Mouse (Mus musculus) heart, postnatal 0 days (tissue): ENCODE results near the gene Trnau1ap. TPM values are rescaled to one million over a fixed set of nuclear protein-coding genes. Genes with fewer than 3 reads are reported as not detected.
A peak's percentile ranks its signal among the peaks of the same experiment; 100 is the strongest.

ENCODE experiments used
- ATAC-seq: fragments of 200-750 bp; cut with Nextera tagmentation; 2 replicates; pipeline ENCODE4 v1.8.0; 2017; ENCODE audit warnings: low read depth, moderate number of reproducible peaks, moderate library complexity; ENCODE audit not compliant: insufficient read depth
- DNase-seq: peaks from one replicate; pipeline ENCODE4 v3.0.0-alpha.2; 2016; ENCODE audit warnings: low spot score
- H3K27ac ChIP-seq: fragments of 300-500 bp; sonication (generic); 2 replicates; pipeline ENCODE4 v1.5.1; 2014; ENCODE audit warnings: low read depth, mild to moderate bottlenecking
- H3K27me3 ChIP-seq: fragments of 300-500 bp; sonication (generic); 2 replicates; pipeline ENCODE4 v1.6.1; 2014; ENCODE audit warnings: low read length, mixed read lengths; ENCODE audit not compliant: control insufficient read depth, insufficient read depth
- H3K36me3 ChIP-seq: fragments of 300-500 bp; sonication (generic); replicated peaks from 2 replicates; pipeline ENCODE4 v1.6.1; 2014; ENCODE audit warnings: low read length, mixed read lengths; ENCODE audit not compliant: control insufficient read depth, insufficient read depth
- H3K4me1 ChIP-seq: fragments of 300-500 bp; sonication (generic); 2 replicates; pipeline ENCODE4 v1.6.1; 2014; ENCODE audit warnings: antibody characterized with exemption; ENCODE audit not compliant: control insufficient read depth, insufficient read depth
- H3K4me2 ChIP-seq: fragments of 300-500 bp; sonication (generic); 2 replicates; pipeline ENCODE4 v1.6.1; 2014; ENCODE audit warnings: low read depth, mild to moderate bottlenecking, low read length, moderate library complexity
- H3K4me3 ChIP-seq: fragments of 300-500 bp; sonication (generic); 2 replicates; pipeline ENCODE4 v1.5.1; 2014; ENCODE audit warnings: low read depth, low read length
- H3K9ac ChIP-seq: fragments of 300-500 bp; sonication (generic); replicated peaks from 2 replicates; pipeline ENCODE4 v1.6.1; 2014; ENCODE audit warnings: low read depth, low read length, mixed read lengths
- H3K9me3 ChIP-seq: fragments of 300-500 bp; sonication (generic); replicated peaks from 2 replicates; pipeline ENCODE4 v1.6.1; 2016; ENCODE audit warnings: low read length; ENCODE audit not compliant: control insufficient read depth
- CTCF ChIP-seq: IDR thresholded peaks from 2 replicates; pipeline ENCODE4 v1.5.1; 2016; ENCODE audit warnings: antibody characterized with exemption, control low read depth, low read depth
- EP300 ChIP-seq: IDR thresholded peaks from 2 replicates; pipeline ENCODE4 v1.6.1; 2016; ENCODE audit warnings: antibody characterized with exemption, low read depth
- WGBS: fragments of 180-500 bp; shearing (Covaris S2); extraction: QIAGEN DNeasy Blood & Tissue Kit; methylation state at CpG from one replicate; pipeline ENCODE4 v1.1.7; 2014; 5-methylcytosine and 5-hydroxymethylcytosine counted together
- polyA plus RNA-seq: library from polyadenylated mRNA; unstranded; fragments of >200 nt; fragmentation: Nextera tagmentation; extraction: Ambion mirVana; gene quantifications from 2 replicates; pipeline ENCODE4 v1.2.1, GENCODE M21; 2015
- total RNA-seq: library from RNA; depleted of rRNA; stranded (reverse); fragments of >200 nt; gene quantifications from 2 replicates; pipeline ENCODE4 v1.2.3, GENCODE M21; 2014; ENCODE audit warnings: low replicate concordance

Gene Trnau1ap
- total and polyA plus RNA-seq, 2 experiments from 2014 or later, result 51.3 to 63.2 TPM

GRCm38 (mm10) chr4:132352739-132353138 lies 23.4 kb upstream of the Trnau1ap start:
- 0 out of 2 replicates have a peak, but pooled peaks have one; percentile 16 for ATAC-seq
- Histone ChIP-seq H3K9ac (peak overlapping the region; percentile 83), H3K4me3 (peak overlapping the region; percentile 87), H3K27ac (peak overlapping the region; percentile 98), H3K4me1 (peaks cover 10% of the 10 kb centered on the region; the same call in 1 of the 2 replicates), H3K36me3 (peaks cover 31% of the 10 kb centered on the region), H3K9me3 (no peaks in the 10 kb centered on the region), H3K4me2 (peak overlapping the region; percentile 81), H3K27me3 (no peaks in the 10 kb centered on the region)
- 0% methylated on average over 14 of the region's 14 CpGs for WGBS
- no peak for DNase-seq
- TF ChIP-seq CTCF, result no peak
- no peak for TF ChIP-seq EP300

- DNase-seq (no peak), ATAC-seq (no peak)
- peak overlapping the region; percentile 81 for H3K4me2 ChIP-seq
- H3K36me3 ChIP-seq, result peaks cover 21% of the 10 kb centered on the region
- TF ChIP-seq EP300, result no peak
- TF ChIP-seq CTCF, result no peak
- H3K27me3 ChIP-seq, result no peaks in the 10 kb centered on the region
- H3K27ac ChIP-seq, result no peak overlapping the region
- H3K9ac ChIP-seq, result no peak overlapping the region
- no peaks in the 10 kb centered on the region for H3K9me3 ChIP-seq
- 24% methylated on average over 1 of the region's 1 CpGs for WGBS
- H3K4me3 ChIP-seq, result peak overlapping the region; percentile 87; the same call in 1 of the 2 replicates
- peaks cover 10% of the 10 kb centered on the region; the same call in 1 of the 2 replicates for H3K4me1 ChIP-seq
These were observed 22.1 kb upstream of the Trnau1ap start for GRCm38 (mm10) chr4:132351401-132351800.

DNA sequence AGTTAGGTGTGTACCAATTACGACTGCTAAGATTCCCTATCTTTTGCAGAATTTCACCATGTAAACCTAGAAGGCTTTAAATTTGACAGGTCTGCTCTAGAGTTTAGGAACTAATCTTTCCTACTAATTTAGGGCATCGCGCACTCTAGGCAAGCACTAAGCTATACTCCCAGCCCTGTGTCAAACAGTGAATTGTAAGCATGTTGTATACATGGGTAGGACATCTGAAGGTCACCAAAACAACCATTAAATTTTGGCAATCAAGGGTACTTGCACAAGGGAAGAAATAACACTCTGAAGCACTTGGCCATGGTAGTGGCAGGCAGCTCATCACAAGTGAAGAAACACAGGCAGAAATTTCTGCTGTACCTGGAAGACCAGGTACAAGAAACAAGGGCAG lies 21.5 kb upstream of the Trnau1ap start:
- H3K4me3 ChIP-seq, result no peak overlapping the region
- no peak overlapping the region for H3K27ac ChIP-seq
- 82% methylated on average over 3 of the region's 3 CpGs for WGBS

DNA sequence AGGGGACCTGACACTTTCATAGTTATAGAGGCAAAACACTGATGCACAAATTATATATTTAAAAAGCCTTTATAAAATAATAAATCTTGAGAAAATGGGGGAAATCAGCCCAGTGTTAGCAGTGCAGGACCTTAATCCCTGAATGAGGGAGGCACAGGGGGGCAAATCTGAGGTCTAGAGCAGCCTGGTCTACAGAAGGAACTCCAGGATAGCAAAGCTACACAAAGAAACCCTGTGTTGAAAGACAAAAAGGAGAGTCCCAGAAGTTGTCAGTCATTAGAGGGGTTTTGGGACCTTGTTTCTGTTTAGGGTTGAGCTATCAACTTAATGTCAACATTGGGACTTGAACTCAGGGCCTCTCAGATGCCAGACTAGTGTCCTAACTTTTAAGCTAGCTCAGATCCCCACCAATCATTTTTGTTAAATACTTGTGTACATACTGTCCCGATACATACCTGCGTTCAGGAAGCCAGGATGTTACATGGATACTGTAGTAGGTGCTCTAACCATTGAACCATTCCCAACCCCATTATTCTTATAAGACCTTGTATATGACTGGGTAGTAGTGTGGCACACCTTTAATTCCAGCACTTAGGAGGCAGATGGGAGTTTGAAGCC lies 20.9 kb upstream of the Trnau1ap start:
- H3K4me1 ChIP-seq, result peaks cover 10% of the 10 kb centered on the region; the same call in 1 of the 2 replicates
- no peak overlapping the region for H3K9ac ChIP-seq
- peaks cover 21% of the 10 kb centered on the region for H3K36me3 ChIP-seq

More for the DNA sequence above, 21.5 kb upstream of the Trnau1ap start:
- ATAC-seq (no peak), DNase-seq (no peak)
- H3K27me3 ChIP-seq, result no peaks in the 10 kb centered on the region
- H3K36me3 ChIP-seq, result peaks cover 21% of the 10 kb centered on the region
- no peak for TF ChIP-seq EP300
- no peak for TF ChIP-seq CTCF
- H3K9me3 ChIP-seq, result no peaks in the 10 kb centered on the region
- no peak overlapping the region for H3K9ac ChIP-seq
- no peak overlapping the region for H3K4me2 ChIP-seq
- H3K4me1 ChIP-seq, result peaks cover 10% of the 10 kb centered on the region; the same call in 1 of the 2 replicates

DNA sequence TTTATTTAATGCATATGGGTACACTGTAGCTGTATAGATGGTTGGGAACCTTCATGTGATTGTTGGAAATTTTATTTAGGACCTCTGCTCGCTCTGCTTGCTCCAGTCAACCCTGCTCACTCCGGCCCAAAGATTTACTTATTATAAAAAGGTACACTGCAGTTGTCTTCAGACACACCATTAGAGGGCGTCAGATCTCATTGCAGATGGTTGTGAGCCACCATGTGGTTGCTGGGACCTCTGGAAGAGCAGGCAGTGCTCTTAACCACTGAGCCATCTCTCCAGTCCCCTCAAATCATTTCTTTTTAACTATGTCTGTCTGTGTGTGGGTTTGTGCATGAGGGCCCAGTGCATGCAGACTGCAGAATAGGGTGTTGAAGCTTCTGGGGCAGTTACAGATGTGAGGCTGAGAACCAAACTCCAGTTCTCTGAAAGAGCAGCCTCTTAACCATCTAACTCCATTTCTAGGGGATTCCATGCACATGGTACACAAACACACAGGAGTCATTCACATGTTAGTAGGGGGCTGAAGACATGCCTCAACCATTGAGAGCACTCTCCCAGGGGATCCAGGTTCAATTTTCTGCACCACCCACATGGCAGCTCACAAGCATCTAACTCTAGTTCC lies 20.3 kb upstream of the Trnau1ap start:
- DNase-seq (no peak), ATAC-seq (no peak)
- no peak overlapping the region for H3K4me3 ChIP-seq
- no peaks in the 10 kb centered on the region for H3K9me3 ChIP-seq
- TF ChIP-seq EP300, result no peak
- TF ChIP-seq CTCF, result 0 out of 2 replicates have a peak, but pooled peaks have one; percentile 8
- no peak overlapping the region for H3K9ac ChIP-seq
- H3K27me3 ChIP-seq, result no peaks in the 10 kb centered on the region
- peaks cover 13% of the 10 kb centered on the region for H3K4me1 ChIP-seq
- H3K4me2 ChIP-seq, result no peak overlapping the region
- H3K36me3 ChIP-seq, result peaks cover 21% of the 10 kb centered on the region
- H3K27ac ChIP-seq, result no peak overlapping the region
- WGBS, result 70% methylated on average over 3 of the region's 3 CpGs

More for the DNA sequence above, 20.9 kb upstream of the Trnau1ap start:
- ATAC-seq (no peak), DNase-seq (no peak)
- H3K4me3 ChIP-seq, result no peak overlapping the region
- no peak overlapping the region for H3K4me2 ChIP-seq
- TF ChIP-seq EP300, result no peak
- no peak for TF ChIP-seq CTCF
- H3K27me3 ChIP-seq, result no peaks in the 10 kb centered on the region
- H3K9me3 ChIP-seq, result no peaks in the 10 kb centered on the region
- 77% methylated on average over 2 of the region's 2 CpGs for WGBS
- H3K27ac ChIP-seq, result no peak overlapping the region
